Mouse (Mus musculus) liver, embryonic 18 days (tissue): ENCODE data around the gene Cass4. TPM values are rescaled to one million over a fixed set of nuclear protein-coding genes. Genes with fewer than 3 reads are reported as not detected.

Experiments used
- polyA plus RNA-seq: library from polyadenylated mRNA; depleted of rRNA; stranded (reverse); fragments of >200 nt; gene quantifications from 2 replicates; pipeline ENCODE4 v1.2.3, GENCODE M21; 2012; rRNA removed

The Cass4 gene
- 0.48 and 0.49 TPM in 2 replicates for polyA plus RNA-seq

GRCm38 (mm10) chr2:172393391-172394051 lies at the start of gene Cass4:
TSS of gene Cass4 (plus strand) at chr2:172393794.

DNA sequence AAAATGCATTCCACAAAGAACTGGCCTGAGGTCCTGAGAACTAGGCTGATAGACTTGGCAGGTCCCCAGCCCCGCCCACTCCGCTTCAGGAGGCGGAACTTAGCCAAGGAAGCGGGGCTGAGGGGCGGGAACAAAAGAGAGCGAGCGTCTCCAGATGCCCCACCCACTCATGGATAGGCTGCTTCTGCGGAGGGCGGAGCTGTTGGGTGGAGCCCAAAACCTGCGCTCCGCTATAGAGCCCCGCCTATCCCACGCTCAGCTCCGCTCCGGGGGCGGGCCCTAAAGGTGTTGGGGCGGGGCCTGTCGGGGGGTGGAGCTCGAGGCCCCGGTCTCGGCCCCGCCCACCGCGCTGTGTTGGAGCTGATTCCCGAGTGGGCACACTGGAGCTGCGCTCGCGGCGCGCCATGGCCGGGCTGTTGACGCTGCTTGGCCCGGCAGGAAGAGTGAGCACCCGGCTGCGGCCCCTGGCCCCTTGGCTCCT lies 48.3 kb upstream of the Cass4 start, which contains the start of gene Fam210b:
TSS of gene Fam210b (plus strand) at position 308 of the 481 bp plus-strand sequence.

DNA sequence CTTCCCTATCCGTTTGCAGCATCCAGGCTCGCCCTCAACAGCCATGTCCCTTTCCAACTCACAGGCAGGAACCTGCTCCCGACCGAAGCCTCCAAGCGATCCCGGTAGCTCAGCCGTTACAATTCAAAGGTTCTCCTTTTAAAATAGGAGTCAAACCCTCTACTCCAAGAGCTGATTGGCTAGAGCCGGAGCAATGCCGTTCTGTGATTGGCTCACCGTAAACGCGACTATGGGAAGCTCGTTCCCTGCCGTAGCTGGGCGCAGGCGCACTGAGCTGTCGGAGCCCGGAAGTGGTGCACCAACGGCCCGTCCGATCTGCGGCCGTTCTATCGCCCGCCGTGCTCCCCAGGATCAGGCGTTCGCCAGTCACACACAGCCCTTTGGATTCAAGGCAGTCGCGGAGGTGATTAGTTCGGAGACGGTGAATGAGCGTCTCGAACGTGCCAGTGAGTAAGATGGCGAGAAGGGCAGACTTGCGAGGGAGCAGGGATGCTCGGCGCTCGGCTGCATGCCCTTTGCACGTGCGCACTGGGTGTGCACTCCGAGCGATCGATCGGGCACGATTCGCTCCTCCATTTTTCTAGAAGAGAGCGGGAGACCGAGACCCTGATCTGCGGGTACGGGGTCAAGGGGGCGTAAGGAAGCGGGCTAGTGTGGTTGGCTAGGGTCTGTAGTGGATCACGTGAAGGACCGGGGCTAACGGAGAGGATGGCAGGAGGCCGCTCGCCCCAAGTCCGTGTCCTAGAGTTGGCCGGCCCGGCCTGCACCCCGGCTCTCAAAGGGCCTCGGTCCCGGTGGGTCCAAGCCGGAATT lies 23.0 kb upstream of the Cass4 start, which contains the start of the genes Aurka and Cstf1:
TSS of gene Aurka (minus strand) at position 125 of the 813 bp plus-strand sequence.
TSS of gene Cstf1 (plus strand) at position 271 of the 813 bp plus-strand sequence.

GRCm38 (mm10) chr2:172439843-172440639 lies 46.4 kb downstream of the Cass4 start, which contains the start of gene Rtf2:
TSS of gene Rtf2 (plus strand) at chr2:172440556.

DNA sequence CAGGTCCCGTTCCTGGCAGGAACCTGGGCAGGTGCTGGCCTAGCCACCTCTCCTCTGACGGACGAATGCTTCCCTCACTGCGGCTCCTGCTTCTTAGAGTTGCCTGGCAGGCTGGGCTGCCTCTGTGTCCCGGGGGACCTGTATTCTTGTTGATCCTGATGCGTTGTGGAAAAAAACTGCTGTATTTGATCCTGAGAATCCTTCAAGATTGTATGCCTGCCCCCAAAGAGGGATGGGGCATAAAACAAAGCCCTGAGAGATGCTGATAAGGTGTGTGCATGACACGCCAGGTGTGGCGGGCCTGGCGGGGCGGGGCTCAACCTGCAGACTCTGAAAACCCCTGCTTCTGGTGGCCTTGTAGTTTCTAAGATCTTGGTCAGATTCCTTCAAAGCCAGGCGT lies 64.9 kb downstream of the Cass4 start, which contains the start of gene Gcnt7:
TSS of gene Gcnt7 (minus strand) at position 101 of the 400 bp plus-strand sequence.

GRCm38 (mm10) chr2:172472318-172472717 lies 78.7 kb downstream of the Cass4 start, which contains the start of gene Fam209:
TSS of gene Fam209 (plus strand) at chr2:172472520.

Other genes starting within 250 kb of the Cass4 start
- gene Mc3r, start 145.3 kb upstream of the Cass4 start, polyA plus RNA-seq = not detected in 2 replicates
- 64.8 and 65.4 TPM in 2 replicates for gene Fam210b, start 48.2 kb upstream of the Cass4 start, polyA plus RNA-seq
- gene Aurka, start 23.3 kb upstream of the Cass4 start, polyA plus RNA-seq = 31.6 and 33.3 TPM in 2 replicates
- gene Cstf1, start 23.1 kb upstream of the Cass4 start, polyA plus RNA-seq = 21.2 and 21.4 TPM in 2 replicates
- 29.0 and 31.1 TPM in 2 replicates for gene Rtf2, start 46.8 kb downstream of the Cass4 start, polyA plus RNA-seq
- not detected in 2 replicates for gene Gcnt7, start 64.8 kb downstream of the Cass4 start, polyA plus RNA-seq
- 0.13 TPM in 1 of 2 replicates, not detected in the other for gene Fam209, start 78.7 kb downstream of the Cass4 start, polyA plus RNA-seq
- gene Tfap2c, start 155.8 kb downstream of the Cass4 start, polyA plus RNA-seq = not detected in 2 replicates